Mouse (Mus musculus): Measurements from ENCODE around the gene Commd7. TPM values are rescaled to one million over a fixed set of nuclear protein-coding genes. Genes with fewer than 3 reads are reported as not detected.
A peak's percentile ranks its signal among the peaks of the same experiment; 100 is the strongest.

Gene Commd7
- total RNA-seq, 2 experiments from 2014 or later = 21.7 to 25.9 TPM

DNA sequence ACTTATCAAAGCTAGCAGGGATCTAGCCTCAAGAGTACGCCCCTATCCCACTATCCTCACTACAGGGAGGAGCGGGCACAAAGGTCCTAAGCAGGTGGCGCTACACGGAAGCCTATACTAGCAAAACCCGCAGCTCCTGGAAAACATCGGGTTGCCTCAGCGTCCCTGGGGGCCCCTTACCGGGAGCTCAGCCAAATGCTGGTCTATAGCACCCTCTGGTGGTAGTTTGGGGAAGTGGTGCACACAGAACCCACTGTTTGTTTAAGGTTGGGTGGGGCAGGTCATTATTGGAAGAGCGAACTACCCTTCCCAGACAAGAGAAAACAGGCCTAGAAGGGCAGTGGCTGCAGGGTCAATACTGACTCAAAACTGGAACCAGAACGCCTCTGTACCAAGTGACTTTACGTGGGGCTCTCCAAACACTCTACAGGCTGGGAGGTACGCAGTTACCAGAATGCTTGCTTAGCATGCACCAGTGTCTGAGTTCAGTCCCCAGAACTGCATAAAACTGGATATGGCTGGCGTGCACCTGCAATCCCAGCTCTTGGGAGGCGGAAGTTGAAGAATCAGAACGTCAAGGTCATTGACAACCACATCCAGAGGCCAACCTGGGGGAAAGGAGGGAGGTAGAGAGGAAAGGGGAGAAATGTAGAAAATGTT, 45.9 kb downstream of the Commd7 start:
- peak; percentile 92 for DNase-seq

GRCm38 (mm10) chr2:153585981-153586380, 46.6 kb downstream of the Commd7 start:
- DNase-seq = no peak

DNA sequence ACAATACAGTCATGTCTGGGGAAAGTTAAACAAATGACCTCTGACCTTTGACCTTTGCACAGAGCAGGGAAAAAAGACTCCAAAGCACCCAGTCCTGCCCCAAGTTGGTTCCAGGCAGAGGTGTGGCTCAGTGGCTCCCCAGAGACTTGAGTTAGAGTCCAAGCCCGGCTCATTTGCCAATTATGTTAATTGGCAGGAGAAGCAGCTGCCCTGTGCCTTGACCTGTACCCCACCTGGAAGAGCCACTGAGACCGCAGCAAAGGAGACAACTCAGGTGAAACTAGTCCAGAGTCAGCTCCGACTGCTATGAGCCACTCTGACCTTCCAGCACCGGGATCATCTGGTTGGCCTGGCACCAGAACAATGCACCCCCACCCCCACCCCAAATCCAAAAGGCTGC, 48.2 kb downstream of the Commd7 start:
- DNase-seq = no peak

GRCm38 (mm10) chr2:153583641-153584049, 48.9 kb downstream of the Commd7 start:
- DNase-seq = no peak

DNA sequence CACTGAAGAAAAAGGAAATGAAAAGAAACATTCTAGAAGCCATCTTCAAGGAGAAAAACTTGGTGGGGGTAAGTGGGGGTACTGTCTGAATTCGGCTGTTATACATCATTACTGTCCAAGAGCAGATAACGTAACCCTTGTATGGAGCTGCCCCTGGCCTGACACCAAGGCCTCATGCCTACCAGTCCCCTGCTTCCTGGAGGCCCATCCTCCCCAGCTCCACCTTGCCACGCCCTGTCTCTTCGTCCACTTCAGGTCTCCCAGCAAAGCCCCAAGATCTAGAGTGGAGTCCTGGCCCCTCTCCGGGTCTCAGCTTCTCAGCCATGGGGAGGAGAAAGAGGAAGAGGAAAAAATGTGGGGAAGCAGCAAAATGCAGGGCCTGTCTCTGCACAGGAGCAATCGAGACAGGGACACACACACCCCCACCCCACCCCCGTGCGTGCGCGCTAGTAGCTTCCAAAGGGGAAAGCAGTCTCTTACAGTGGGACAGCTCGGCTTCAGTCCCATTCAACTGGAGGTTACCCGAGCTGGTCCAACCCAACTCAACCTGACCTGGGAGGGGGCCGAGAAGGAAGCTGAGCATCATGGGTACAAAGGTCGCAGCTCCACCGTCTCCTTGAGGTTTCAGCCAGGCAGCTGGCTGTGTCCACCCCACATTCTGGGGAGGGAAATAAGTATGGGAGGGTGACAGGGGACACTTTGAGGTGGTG, 49.5 kb downstream of the Commd7 start:
- DNase-seq = no peak

DNA sequence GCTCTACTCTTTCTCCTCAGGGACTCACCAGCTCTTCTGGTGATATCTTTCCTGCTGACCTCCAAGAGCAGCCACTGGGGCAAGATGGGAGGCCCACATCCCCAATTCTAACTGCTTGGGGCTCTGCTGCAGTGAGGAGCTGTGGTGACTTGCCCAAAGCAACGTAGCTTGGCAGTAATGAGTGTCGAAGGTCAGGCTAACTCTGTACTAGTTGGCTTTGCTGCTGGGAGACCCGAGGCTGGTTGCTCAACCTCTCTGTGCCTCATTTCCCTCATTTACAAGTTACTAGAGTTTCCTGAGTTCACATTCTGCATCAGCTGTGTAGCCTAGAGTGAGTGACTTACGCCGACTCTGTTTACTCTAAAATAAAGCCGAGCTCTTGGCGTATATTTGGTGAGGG, 51.2 kb downstream of the Commd7 start:
- no peak for DNase-seq

- DNase-seq = no peak
Observed at GRCm38 (mm10) chr2:153580458-153580985, 52.1 kb downstream of the Commd7 start.

- no peak for DNase-seq
Observed at GRCm38 (mm10) chr2:153580042-153580441, 52.5 kb downstream of the Commd7 start.

- DNase-seq = no peak
Observed at GRCm38 (mm10) chr2:153577122-153577521, 55.5 kb downstream of the Commd7 start.

DNA sequence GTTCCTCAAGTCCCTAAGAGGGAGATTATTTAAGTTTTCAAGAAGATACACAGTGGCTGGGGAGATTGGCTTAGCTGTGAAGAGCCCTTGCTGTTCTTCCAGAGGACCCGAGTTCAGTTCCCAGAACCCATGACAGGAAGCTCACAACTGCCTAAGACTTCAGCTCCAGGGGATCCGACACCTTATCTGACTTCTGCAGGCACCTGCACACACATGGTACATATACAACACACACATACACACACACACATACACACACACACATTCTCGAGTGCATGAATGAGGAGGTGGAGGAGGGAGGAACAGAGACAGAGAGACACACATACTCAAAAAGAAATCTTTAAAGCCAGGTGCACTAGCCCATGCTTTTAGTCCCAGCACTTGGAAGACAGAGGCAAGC, 56.4 kb downstream of the Commd7 start:
- DNase-seq = no peak

- DNase-seq = no peak
Observed at GRCm38 (mm10) chr2:153575554-153575953, 57.0 kb downstream of the Commd7 start.

- DNase-seq = no peak
Observed at GRCm38 (mm10) chr2:153573101-153573500, 59.5 kb downstream of the Commd7 start.

GRCm38 (mm10) chr2:153568541-153568940, 64.0 kb downstream of the Commd7 start:
- DNase-seq = no peak

- DNase-seq = no peak
Observed at GRCm38 (mm10) chr2:153568013-153568412, 64.6 kb downstream of the Commd7 start.

Other genes starting within 250 kb of the Commd7 start
- not detected for gene 4930404H24Rik, start 140.0 kb downstream of the Commd7 start, total RNA-seq (2021)
- 10 to 100 TPM; 12.0 to 13.5 TPM for gene Nol4l, start 102.8 kb downstream of the Commd7 start, total RNA-seq (2021)
- 1 to 10 TPM; 3.0 to 3.5 TPM for gene Dnmt3b, start 16.7 kb upstream of the Commd7 start, total RNA-seq (2021)
- gene Dnmt3c, start 63.9 kb upstream of the Commd7 start, total RNA-seq (2021) = not detected
- gene Mapre1, start 108.5 kb upstream of the Commd7 start, total RNA-seq (2021) = 100 to 1,000 TPM; 158 to 174 TPM
- under 1 TPM; 0.26 to 0.29 TPM for gene Efcab8, start 147.2 kb upstream of the Commd7 start, total RNA-seq (2021)
- gene Sun5, start 238.3 kb upstream of the Commd7 start, total RNA-seq (2021) = not detected
- not detected for gene Bpifb2, start 242.3 kb upstream of the Commd7 start, total RNA-seq (2021)

All from heart, postnatal 4 days (tissue).